Mouse (Mus musculus): ENCODE measurements around the gene Baiap2l2. TPM values are rescaled to one million over a fixed set of nuclear protein-coding genes. Genes with fewer than 3 reads are reported as not detected.
"Not testable (repeated sequence)": the region's sequence is repeated elsewhere in the genome, so short reads cannot be mapped to it uniquely, and the experiment has no call there.

Gene Baiap2l2
- polyA plus RNA-seq, 1 experiment, result 4.6 TPM

DNA sequence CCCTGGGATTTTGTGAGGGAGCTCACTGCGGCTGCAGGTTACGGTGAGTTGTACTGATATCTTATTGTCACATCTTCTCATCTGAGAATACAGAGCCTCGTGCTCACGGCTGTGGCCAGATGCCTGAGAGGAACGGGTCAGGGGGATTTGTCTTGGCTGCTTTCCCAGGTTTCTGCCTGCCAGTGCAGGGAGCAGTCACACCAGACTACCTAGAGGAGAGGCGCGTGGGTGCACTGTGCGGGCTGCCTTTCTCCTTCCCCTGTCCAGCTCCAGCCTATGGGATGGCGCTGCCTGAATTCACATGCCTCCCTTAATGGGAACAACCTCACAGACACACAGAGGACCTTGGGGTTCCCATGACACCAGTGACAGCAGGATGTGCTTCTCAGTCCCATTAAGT is 50.1 kb downstream of the Baiap2l2 start:
- Histone ChIP-seq H3K4me1 (ENCODE audit: control insufficient read depth, insufficient read depth, low read length) (no peaks in the 10 kb centered on the region), H3K27ac (ENCODE audit: insufficient read depth, low read length) (no peak overlapping the region), H3K4me3 (ENCODE audit: insufficient read depth, low read length) (no peak overlapping the region)
- no peak for TF ChIP-seq CTCF (IDR thresholded peaks at IDR 0.05; ENCODE audit: extremely low read depth, insufficient read depth, low read length)
- TF ChIP-seq POLR2A (IDR thresholded peaks at IDR 0.05; ENCODE audit: extremely low read depth, insufficient read depth, low read length), result no peak

- peaks cover 2% of the 10 kb centered on the region; the same call in 1 of the 2 replicates for H3K4me1 ChIP-seq (ENCODE audit: control insufficient read depth, insufficient read depth, low read length)
- peak within 1 kb of the TSS; percentile 53 for H3K4me3 ChIP-seq (ENCODE audit: insufficient read depth, low read length)
- H3K27ac ChIP-seq (ENCODE audit: insufficient read depth, low read length), result peak within 1 kb of the TSS; percentile 87
- TF ChIP-seq CTCF (IDR thresholded peaks at IDR 0.05; ENCODE audit: extremely low read depth, insufficient read depth, low read length), result no peak
- TF ChIP-seq POLR2A (IDR thresholded peaks at IDR 0.05; ENCODE audit: extremely low read depth, insufficient read depth, low read length), result peak; percentile 50; the same call in 1 of the 2 replicates
Observed at GRCm38 (mm10) chr15:79229058-79229821, 56.1 kb downstream of the Baiap2l2 start, which contains the start of the genes Pick1 and Gm49486. TSS of gene Pick1 (plus strand) at chr15:79229173. TSS of gene Gm49486 (plus strand) at chr15:79229391.

DNA sequence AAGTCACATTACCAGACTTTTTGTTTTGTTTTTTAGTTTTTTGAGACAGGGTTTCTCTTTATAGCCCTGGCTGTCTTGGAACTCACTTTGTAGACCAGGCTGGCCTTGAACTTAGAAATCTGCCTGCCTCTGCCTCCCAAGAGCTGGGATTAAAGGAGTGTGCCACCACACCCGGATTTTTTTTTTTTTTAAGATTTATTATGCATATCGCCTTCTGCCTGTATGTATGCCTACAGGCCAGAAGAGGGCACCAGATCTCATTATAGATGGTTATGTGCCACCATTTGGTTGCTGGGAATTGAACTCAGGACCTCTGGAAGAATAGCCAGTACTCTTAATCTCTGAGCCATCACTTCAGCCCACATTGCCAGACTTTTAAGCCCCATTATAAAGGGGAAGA is 59.6 kb downstream of the Baiap2l2 start:
- not testable (repeated sequence) for H3K4me3 ChIP-seq (ENCODE audit: insufficient read depth, low read length); H3K27ac ChIP-seq (ENCODE audit: insufficient read depth, low read length); H3K4me1 ChIP-seq (ENCODE audit: control insufficient read depth, insufficient read depth, low read length)

GRCm38 (mm10) chr15:79224685-79225084 is 60.7 kb downstream of the Baiap2l2 start:
- Histone ChIP-seq H3K4me3 (ENCODE audit: insufficient read depth, low read length) (no peak overlapping the region), H3K27ac (ENCODE audit: insufficient read depth, low read length) (no peak overlapping the region), H3K4me1 (ENCODE audit: control insufficient read depth, insufficient read depth, low read length) (no peaks in the 10 kb centered on the region)
- TF ChIP-seq POLR2A (IDR thresholded peaks at IDR 0.05; ENCODE audit: extremely low read depth, insufficient read depth, low read length) (no peak; the same call in 1 of the 2 replicates), CTCF (IDR thresholded peaks at IDR 0.05; ENCODE audit: extremely low read depth, insufficient read depth, low read length) (peak; percentile 89)

- TF ChIP-seq CTCF (IDR thresholded peaks at IDR 0.05; ENCODE audit: extremely low read depth, insufficient read depth, low read length) (no peak), POLR2A (IDR thresholded peaks at IDR 0.05; ENCODE audit: extremely low read depth, insufficient read depth, low read length) (no peak)
- no peak overlapping the region; the same call in 1 of the 2 replicates for H3K27ac ChIP-seq (ENCODE audit: insufficient read depth, low read length)
- H3K4me1 ChIP-seq (ENCODE audit: control insufficient read depth, insufficient read depth, low read length), result no peaks in the 10 kb centered on the region
- no peak overlapping the region for H3K4me3 ChIP-seq (ENCODE audit: insufficient read depth, low read length)
Observed at GRCm38 (mm10) chr15:79223641-79224040, 61.7 kb downstream of the Baiap2l2 start.

DNA sequence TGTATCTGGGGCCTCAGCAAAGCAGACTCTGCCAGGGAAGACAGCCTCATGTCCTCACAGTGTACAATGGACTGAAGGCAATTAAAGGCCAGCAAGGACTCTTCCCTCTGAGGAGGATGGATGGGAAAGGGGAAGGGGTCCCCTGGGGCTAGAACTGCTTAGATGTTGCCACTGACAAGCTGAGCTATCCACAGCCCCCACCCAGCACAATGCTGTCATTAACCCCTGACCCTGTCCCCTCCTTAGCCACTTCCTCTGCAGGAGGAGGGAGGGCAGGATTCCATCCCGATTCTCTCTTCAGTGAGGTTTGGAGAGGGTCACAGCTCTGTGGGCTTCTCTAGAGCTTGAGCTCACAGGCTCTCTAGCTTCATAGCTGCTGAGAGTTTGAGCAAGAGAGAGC is 65.8 kb downstream of the Baiap2l2 start:
- no peak for TF ChIP-seq POLR2A (IDR thresholded peaks at IDR 0.05; ENCODE audit: extremely low read depth, insufficient read depth, low read length)
- no peak for TF ChIP-seq CTCF (IDR thresholded peaks at IDR 0.05; ENCODE audit: extremely low read depth, insufficient read depth, low read length)
- H3K4me3 ChIP-seq (ENCODE audit: insufficient read depth, low read length), result no peak overlapping the region
- H3K27ac ChIP-seq (ENCODE audit: insufficient read depth, low read length), result no peak overlapping the region
- no peaks in the 10 kb centered on the region for H3K4me1 ChIP-seq (ENCODE audit: control insufficient read depth, insufficient read depth, low read length)

DNA sequence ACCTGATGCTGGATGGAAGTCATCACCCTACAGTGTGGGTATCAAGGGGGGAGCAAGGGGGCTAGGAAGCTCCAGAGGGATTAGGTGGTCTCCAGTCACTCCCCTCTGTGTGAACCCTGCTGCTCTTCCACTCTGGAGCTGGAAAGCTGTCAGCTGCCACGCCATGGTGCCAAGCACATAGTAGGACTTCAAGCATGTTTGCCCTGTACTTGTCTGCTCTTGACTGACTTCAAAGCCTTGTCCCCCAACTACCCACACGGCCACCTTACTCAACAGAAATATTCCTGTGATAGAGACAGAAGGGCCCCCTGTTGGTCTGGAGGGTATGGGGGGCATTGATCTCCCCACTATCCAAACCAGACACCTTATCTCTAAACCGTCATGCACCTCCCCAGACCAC is 69.1 kb downstream of the Baiap2l2 start:
- H3K4me3 ChIP-seq (ENCODE audit: insufficient read depth, low read length), result no peak overlapping the region
- no peak overlapping the region for H3K27ac ChIP-seq (ENCODE audit: insufficient read depth, low read length)
- TF ChIP-seq POLR2A (IDR thresholded peaks at IDR 0.05; ENCODE audit: extremely low read depth, insufficient read depth, low read length) (no peak), CTCF (IDR thresholded peaks at IDR 0.05; ENCODE audit: extremely low read depth, insufficient read depth, low read length) (no peak)
- H3K4me1 ChIP-seq (ENCODE audit: control insufficient read depth, insufficient read depth, low read length), result no peaks in the 10 kb centered on the region

DNA sequence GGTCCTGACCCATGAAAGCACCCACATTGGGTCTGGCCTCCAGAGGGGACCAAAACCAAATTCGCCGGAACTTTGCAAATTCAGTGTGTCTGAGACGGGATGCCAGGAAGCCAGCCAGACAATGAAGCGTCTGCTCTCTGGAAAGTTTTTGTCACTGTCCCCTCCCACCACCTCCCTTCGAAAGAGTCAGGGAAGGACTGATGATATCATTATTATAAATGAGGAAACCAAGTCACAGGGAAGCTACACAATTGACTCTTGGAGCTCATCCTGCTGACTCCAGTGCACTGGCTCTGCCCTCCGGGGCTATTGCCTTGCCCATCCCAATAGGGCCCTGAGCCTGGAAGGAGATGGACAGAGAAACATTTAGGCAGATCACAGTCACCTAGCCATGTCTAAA is 71.7 kb downstream of the Baiap2l2 start:
- Histone ChIP-seq H3K4me3 (ENCODE audit: insufficient read depth, low read length) (no peak overlapping the region), H3K4me1 (ENCODE audit: control insufficient read depth, insufficient read depth, low read length) (no peaks in the 10 kb centered on the region), H3K27ac (ENCODE audit: insufficient read depth, low read length) (peak overlapping the region; percentile 41; the same call in 1 of the 2 replicates)
- TF ChIP-seq CTCF (IDR thresholded peaks at IDR 0.05; ENCODE audit: extremely low read depth, insufficient read depth, low read length), result no peak
- no peak for TF ChIP-seq POLR2A (IDR thresholded peaks at IDR 0.05; ENCODE audit: extremely low read depth, insufficient read depth, low read length)

DNA sequence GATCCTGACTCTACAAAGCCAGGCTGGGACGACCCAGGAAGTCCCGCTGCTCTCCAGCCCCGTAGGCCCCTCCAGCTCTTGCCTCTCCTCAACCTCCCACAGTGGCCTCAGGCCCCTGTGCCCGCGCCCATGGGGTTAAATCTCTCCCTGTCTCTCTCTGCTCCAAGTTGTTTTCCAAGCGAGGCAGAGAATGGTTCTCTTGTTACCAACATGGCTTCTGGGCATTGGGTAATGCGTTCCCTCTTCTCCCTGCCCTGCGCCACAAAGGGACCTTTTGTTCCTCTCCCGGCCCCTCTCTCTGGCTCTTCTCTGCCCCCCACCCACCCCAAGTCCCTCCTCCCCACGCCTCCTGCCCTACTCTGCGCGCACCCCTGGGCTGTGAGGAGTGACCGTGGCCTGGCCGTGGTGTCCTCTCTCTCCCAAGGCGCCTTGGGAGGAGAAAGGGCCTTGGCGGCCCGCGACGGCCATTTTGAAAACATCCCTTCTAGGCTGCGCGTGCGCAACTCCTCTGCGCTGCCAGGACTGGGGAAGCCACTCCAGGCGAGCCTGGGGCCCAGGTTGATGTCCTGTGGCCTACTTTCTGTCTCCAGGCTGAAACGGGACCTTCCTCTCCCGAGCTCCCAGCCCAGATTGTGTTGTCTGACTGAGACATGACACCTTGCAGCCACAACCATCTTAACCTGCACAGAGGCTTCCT is 72.4 kb downstream of the Baiap2l2 start:
- Histone ChIP-seq H3K4me1 (ENCODE audit: control insufficient read depth, insufficient read depth, low read length) (no peaks in the 10 kb centered on the region), H3K27ac (ENCODE audit: insufficient read depth, low read length) (peak overlapping the region; percentile 92), H3K4me3 (ENCODE audit: insufficient read depth, low read length) (no peak overlapping the region)
- TF ChIP-seq POLR2A (IDR thresholded peaks at IDR 0.05; ENCODE audit: extremely low read depth, insufficient read depth, low read length), result no peak
- no peak for TF ChIP-seq CTCF (IDR thresholded peaks at IDR 0.05; ENCODE audit: extremely low read depth, insufficient read depth, low read length)

- Histone ChIP-seq H3K27ac (ENCODE audit: insufficient read depth, low read length) (no peak overlapping the region), H3K4me1 (ENCODE audit: control insufficient read depth, insufficient read depth, low read length) (no peaks in the 10 kb centered on the region), H3K4me3 (ENCODE audit: insufficient read depth, low read length) (no peak overlapping the region)
- no peak for TF ChIP-seq POLR2A (IDR thresholded peaks at IDR 0.05; ENCODE audit: extremely low read depth, insufficient read depth, low read length)
- no peak for TF ChIP-seq CTCF (IDR thresholded peaks at IDR 0.05; ENCODE audit: extremely low read depth, insufficient read depth, low read length)
Observed at GRCm38 (mm10) chr15:79210357-79210756, 75.0 kb downstream of the Baiap2l2 start.
